Mouse (Mus musculus): ENCODE measurements around the gene Ambra1. TPM values are rescaled to one million over a fixed set of nuclear protein-coding genes. Genes with fewer than 3 reads are reported as not detected.

Gene Ambra1
- polyA plus RNA-seq, 1 experiment from 2014 or later, result 16.8 TPM

DNA sequence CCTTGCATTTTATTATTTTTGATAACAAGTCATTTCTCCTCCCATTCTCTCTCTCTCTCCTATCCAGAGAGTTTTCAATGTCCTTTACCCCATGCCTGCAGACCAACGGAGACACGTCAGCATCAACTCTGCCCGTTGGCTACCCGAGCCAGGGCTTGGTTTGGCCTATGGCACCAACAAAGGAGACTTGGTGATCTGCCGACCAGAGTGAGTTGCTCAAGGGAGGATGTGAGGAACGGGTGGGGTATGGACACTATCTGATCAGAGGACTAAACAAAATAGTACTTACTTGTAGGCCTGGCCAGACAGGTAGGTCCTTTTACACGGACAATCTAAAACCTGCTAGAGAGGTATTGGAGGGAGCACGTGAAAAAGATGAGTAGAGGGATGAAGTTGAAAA lies 170.5 kb downstream of the Ambra1 start:
- 89% methylated on average over 8 of the region's 8 CpGs for WGBS
- DNase-seq (ENCODE audit: low spot score), result no peak
- no peaks in the 10 kb centered on the region for H3K36me3 ChIP-seq (replicated peaks; ENCODE audit: control insufficient read depth, insufficient read depth, low read depth, low read length)

DNA sequence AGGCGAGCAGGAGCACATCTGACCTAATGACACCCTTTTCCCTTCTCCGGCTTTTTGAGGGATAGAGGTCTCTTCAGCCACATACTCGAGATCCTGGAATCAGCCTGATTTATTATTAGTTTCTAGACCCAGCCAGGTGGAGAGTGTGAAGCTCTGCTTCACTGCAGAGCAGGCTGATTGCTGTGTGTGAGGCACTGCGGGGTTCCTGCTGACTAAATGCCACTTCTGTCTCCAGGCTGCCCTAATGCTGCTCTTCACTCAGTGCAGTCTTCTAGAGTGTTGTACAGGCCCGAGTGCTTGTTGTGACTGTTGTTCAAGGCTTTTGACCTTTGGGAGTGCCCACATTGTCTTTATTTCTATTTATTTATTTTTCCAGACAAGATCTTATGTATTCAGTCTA lies 172.4 kb downstream of the Ambra1 start:
- Histone ChIP-seq H3K9ac (replicated peaks; ENCODE audit: low read length) (no peak overlapping the region), H3K27me3 (ENCODE audit: control insufficient read depth, insufficient read depth, low read length) (no peaks in the 10 kb centered on the region), H3K4me2 (ENCODE audit: low read depth, low read length) (no peak overlapping the region), H3K27ac (replicated peaks; ENCODE audit: low read depth, low read length) (no peak overlapping the region), H3K36me3 (replicated peaks; ENCODE audit: control insufficient read depth, insufficient read depth, low read depth, low read length) (no peaks in the 10 kb centered on the region), H3K9me3 (replicated peaks; ENCODE audit: control insufficient read depth, low read length) (no peaks in the 10 kb centered on the region), H3K4me1 (ENCODE audit: control insufficient read depth, insufficient read depth, low read length) (no peaks in the 10 kb centered on the region), H3K4me3 (ENCODE audit: low read depth, low read length) (no peak overlapping the region)
- ATAC-seq (replicated peaks; ENCODE audit: insufficient number of reproducible peaks, low FRiP score, low TSS enrichment, low read depth), result no peak
- WGBS, result 75% methylated on average over 5 of the region's 5 CpGs
- no peak for DNase-seq (ENCODE audit: low spot score)

More for the DNA sequence above, 170.5 kb downstream of the Ambra1 start:
- H3K9me3 ChIP-seq (replicated peaks; ENCODE audit: control insufficient read depth, low read length), result no peaks in the 10 kb centered on the region
- H3K4me2 ChIP-seq (ENCODE audit: low read depth, low read length), result no peak overlapping the region
- H3K9ac ChIP-seq (replicated peaks; ENCODE audit: low read length), result no peak overlapping the region
- no peak for ATAC-seq (replicated peaks; ENCODE audit: insufficient number of reproducible peaks, low FRiP score, low TSS enrichment, low read depth)
- no peaks in the 10 kb centered on the region for H3K4me1 ChIP-seq (ENCODE audit: control insufficient read depth, insufficient read depth, low read length)
- H3K27ac ChIP-seq (replicated peaks; ENCODE audit: low read depth, low read length), result no peak overlapping the region
- H3K4me3 ChIP-seq (ENCODE audit: low read depth, low read length), result no peak overlapping the region
- H3K27me3 ChIP-seq (ENCODE audit: control insufficient read depth, insufficient read depth, low read length), result no peaks in the 10 kb centered on the region

DNA sequence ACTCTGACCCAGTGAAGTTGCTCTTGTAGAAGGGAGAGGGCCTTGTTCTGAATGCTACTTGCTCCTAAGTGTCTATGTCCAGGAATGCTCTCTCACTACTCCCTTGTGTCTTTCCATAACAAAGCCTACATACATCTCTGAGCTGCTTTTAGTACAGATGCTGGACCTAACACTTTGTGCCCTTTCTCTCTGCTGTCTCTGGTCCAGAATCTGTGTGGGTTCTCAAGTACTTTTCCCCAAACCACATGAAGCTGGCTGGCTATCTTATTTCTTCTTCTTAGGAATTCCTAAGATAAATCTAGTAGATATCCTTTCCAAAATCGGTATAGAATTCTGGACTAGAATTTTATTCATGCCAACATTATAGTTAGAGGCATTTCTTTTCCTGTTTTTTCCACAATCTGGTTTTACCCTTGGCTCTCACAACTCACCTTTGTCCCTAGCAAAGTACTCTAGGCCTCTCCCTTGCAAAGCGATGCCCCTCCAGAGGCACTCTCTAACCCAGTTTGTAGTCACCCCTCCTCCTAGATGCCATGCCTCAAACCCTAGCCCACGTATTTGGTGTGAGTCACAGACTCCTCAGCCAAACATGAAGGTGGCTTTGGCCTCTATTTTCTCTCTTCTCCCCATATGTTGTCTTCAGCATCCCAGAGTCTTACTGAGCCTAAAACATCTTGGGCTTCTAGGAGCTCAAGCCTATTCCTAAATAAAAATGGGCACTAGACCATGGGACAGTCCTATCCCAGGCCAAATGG lies 173.4 kb downstream of the Ambra1 start:
- Histone ChIP-seq H3K27me3 (ENCODE audit: control insufficient read depth, insufficient read depth, low read length) (no peaks in the 10 kb centered on the region), H3K36me3 (replicated peaks; ENCODE audit: control insufficient read depth, insufficient read depth, low read depth, low read length) (no peaks in the 10 kb centered on the region), H3K27ac (replicated peaks; ENCODE audit: low read depth, low read length) (no peak overlapping the region), H3K4me3 (ENCODE audit: low read depth, low read length) (no peak overlapping the region), H3K4me2 (ENCODE audit: low read depth, low read length) (no peak overlapping the region), H3K9me3 (replicated peaks; ENCODE audit: control insufficient read depth, low read length) (no peaks in the 10 kb centered on the region), H3K4me1 (ENCODE audit: control insufficient read depth, insufficient read depth, low read length) (no peaks in the 10 kb centered on the region), H3K9ac (replicated peaks; ENCODE audit: low read length) (no peak overlapping the region)
- DNase-seq (ENCODE audit: low spot score) (no peak), ATAC-seq (replicated peaks; ENCODE audit: insufficient number of reproducible peaks, low FRiP score, low TSS enrichment, low read depth) (no peak)
- 92% methylated on average over 3 of the region's 3 CpGs for WGBS

DNA sequence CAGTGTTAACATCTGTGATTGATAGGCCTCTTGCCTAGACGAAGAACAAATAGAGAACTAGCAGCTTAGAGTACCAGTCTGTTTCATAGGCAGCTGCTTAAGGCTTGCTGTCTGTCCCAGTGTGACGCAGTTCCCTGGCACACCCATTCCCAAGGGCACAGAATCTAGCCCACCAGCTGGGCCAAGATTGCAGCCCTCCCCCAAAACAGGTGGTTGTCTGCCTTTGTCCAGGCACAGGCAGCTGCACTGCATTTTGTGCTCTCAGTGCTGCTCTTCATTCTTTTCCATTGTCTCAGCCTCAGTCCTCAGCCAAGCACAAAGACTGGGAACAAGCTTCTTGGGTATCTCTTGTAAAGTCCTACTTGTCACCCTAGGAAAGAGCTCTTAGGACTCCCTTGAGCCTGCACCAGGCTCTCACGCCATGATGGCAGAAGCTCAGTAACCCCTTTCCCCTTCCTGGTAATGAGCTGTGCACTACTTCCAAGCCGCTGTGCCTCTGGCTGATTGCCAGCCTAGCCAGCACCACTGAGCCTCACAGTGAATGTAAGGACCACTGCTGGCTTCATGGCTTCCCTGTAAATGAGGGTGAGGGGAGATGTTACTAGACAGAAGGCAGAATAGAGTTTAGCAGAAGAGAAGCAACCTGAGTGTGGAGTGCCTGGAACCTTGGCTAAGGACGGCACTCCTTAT lies 174.8 kb downstream of the Ambra1 start:
- Histone ChIP-seq H3K4me2 (ENCODE audit: low read depth, low read length) (no peak overlapping the region), H3K9ac (replicated peaks; ENCODE audit: low read length) (no peak overlapping the region), H3K36me3 (replicated peaks; ENCODE audit: control insufficient read depth, insufficient read depth, low read depth, low read length) (no peaks in the 10 kb centered on the region), H3K27me3 (ENCODE audit: control insufficient read depth, insufficient read depth, low read length) (no peaks in the 10 kb centered on the region), H3K4me1 (ENCODE audit: control insufficient read depth, insufficient read depth, low read length) (no peaks in the 10 kb centered on the region), H3K27ac (replicated peaks; ENCODE audit: low read depth, low read length) (no peak overlapping the region), H3K9me3 (replicated peaks; ENCODE audit: control insufficient read depth, low read length) (no peaks in the 10 kb centered on the region), H3K4me3 (ENCODE audit: low read depth, low read length) (no peak overlapping the region)
- WGBS, result 76% methylated on average over 5 of the region's 5 CpGs
- DNase-seq (ENCODE audit: low spot score) (no peak), ATAC-seq (replicated peaks; ENCODE audit: insufficient number of reproducible peaks, low FRiP score, low TSS enrichment, low read depth) (no peak)

DNA sequence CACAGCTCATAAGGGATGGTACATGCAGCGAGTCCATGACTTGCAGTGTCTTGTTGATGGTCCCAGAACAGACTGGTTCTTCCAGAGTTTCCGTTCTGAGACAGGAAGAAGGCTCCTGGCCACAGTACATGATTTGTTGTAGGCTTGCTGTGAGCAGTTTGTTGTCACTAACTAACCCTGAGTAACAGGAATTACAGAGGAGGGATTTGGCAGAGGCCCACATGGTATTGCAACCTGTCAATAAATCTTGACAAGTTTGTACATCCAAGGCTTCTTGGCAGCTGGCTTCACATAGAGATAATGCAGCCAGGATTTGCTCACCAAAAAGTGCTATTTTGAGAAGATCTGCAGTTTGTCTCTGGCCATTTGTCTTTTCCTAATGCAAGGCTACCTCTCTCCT lies 176.2 kb downstream of the Ambra1 start:
- Histone ChIP-seq H3K27me3 (ENCODE audit: control insufficient read depth, insufficient read depth, low read length) (no peaks in the 10 kb centered on the region), H3K9me3 (replicated peaks; ENCODE audit: control insufficient read depth, low read length) (no peaks in the 10 kb centered on the region), H3K4me3 (ENCODE audit: low read depth, low read length) (no peak overlapping the region), H3K4me2 (ENCODE audit: low read depth, low read length) (no peak overlapping the region), H3K9ac (replicated peaks; ENCODE audit: low read length) (no peak overlapping the region), H3K27ac (replicated peaks; ENCODE audit: low read depth, low read length) (no peak overlapping the region), H3K4me1 (ENCODE audit: control insufficient read depth, insufficient read depth, low read length) (no peaks in the 10 kb centered on the region), H3K36me3 (replicated peaks; ENCODE audit: control insufficient read depth, insufficient read depth, low read depth, low read length) (no peaks in the 10 kb centered on the region)
- DNase-seq (ENCODE audit: low spot score) (no peak), ATAC-seq (replicated peaks; ENCODE audit: insufficient number of reproducible peaks, low FRiP score, low TSS enrichment, low read depth) (no peak)
- WGBS, result 95% methylated on average over 2 of the region's 2 CpGs

DNA sequence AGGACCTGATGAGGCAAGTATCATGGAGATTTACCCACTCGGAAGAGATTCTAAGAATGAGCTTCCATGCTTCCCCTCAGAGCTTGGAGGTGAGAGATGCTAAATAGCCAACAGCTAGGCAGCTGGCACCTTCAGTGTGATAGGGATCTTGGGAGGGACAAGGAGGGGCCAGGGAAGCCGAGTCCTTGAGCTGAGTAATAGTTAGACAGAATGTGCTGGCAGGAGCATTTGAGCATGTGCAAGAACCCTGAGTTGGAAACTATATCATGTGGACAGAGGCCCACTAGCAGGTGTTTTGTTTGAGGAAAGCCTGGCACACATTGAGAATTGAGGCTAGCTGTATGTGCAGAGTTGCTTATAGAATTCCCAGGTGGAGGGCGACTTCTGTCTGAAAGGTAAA lies 182.7 kb downstream of the Ambra1 start:
- no peak for DNase-seq (ENCODE audit: low spot score)
- 84% methylated on average over 3 of the region's 3 CpGs for WGBS
- no peaks in the 10 kb centered on the region; the same call in none of the 2 replicates for H3K36me3 ChIP-seq (replicated peaks; ENCODE audit: control insufficient read depth, insufficient read depth, low read depth, low read length)

DNA sequence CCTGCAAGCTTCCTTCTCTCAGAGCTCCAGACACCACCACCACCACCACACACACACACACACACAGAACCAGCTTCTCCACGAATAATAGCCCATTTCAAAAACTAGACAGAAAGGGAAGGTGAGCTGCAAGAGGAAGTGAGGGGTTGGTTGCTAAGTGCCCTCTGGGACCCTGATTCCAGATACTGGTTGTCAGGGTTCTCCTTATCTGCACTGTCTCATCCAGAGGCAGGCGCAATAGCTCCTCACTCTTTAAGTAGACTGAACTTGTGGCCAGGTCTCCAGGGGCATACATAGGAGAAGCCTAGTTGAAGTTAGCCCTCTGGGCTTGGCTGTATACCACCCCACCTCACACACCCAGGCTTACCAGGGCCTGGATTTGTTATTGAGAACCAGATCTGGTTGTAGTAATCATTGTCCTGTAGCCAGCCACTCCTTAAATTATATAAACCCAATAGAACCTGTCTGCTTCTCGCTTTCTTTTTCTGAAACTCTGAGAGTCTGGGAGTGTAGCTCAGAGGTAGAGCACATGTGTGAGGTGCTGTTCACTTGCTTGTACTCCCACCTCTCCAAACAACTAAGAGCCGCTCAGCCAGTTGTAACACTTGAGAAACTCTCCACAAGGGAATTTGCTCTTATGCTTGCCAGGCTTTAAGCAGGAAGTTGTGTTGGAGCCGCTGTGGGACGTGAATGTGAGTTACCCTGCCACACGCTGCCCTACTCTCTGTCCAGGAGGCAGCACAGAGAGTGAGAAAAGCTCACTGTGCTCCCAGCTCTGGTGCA lies 183.6 kb downstream of the Ambra1 start:
- DNase-seq (ENCODE audit: low spot score) (no peak), ATAC-seq (replicated peaks; ENCODE audit: insufficient number of reproducible peaks, low FRiP score, low TSS enrichment, low read depth) (no peak)
- peaks cover 2% of the 10 kb centered on the region for H3K36me3 ChIP-seq (replicated peaks; ENCODE audit: control insufficient read depth, insufficient read depth, low read depth, low read length)
- H3K27me3 ChIP-seq (ENCODE audit: control insufficient read depth, insufficient read depth, low read length), result no peaks in the 10 kb centered on the region
- H3K4me2 ChIP-seq (ENCODE audit: low read depth, low read length), result no peak overlapping the region
- no peaks in the 10 kb centered on the region for H3K4me1 ChIP-seq (ENCODE audit: control insufficient read depth, insufficient read depth, low read length)
- no peak overlapping the region for H3K9ac ChIP-seq (replicated peaks; ENCODE audit: low read length)
- H3K27ac ChIP-seq (replicated peaks; ENCODE audit: low read depth, low read length), result no peak overlapping the region
- 84% methylated on average over 7 of the region's 7 CpGs for WGBS
- no peaks in the 10 kb centered on the region for H3K9me3 ChIP-seq (replicated peaks; ENCODE audit: control insufficient read depth, low read length)
- no peak overlapping the region for H3K4me3 ChIP-seq (ENCODE audit: low read depth, low read length)

More for the DNA sequence above, 182.7 kb downstream of the Ambra1 start:
- ATAC-seq (replicated peaks; ENCODE audit: insufficient number of reproducible peaks, low FRiP score, low TSS enrichment, low read depth), result no peak
- H3K4me1 ChIP-seq (ENCODE audit: control insufficient read depth, insufficient read depth, low read length), result no peaks in the 10 kb centered on the region
- H3K9ac ChIP-seq (replicated peaks; ENCODE audit: low read length), result no peak overlapping the region
- H3K27ac ChIP-seq (replicated peaks; ENCODE audit: low read depth, low read length), result no peak overlapping the region
- no peaks in the 10 kb centered on the region for H3K27me3 ChIP-seq (ENCODE audit: control insufficient read depth, insufficient read depth, low read length)
- H3K9me3 ChIP-seq (replicated peaks; ENCODE audit: control insufficient read depth, low read length), result no peaks in the 10 kb centered on the region
- no peak overlapping the region for H3K4me3 ChIP-seq (ENCODE audit: low read depth, low read length)
- H3K4me2 ChIP-seq (ENCODE audit: low read depth, low read length), result no peak overlapping the region

Data from embryonic facial prominence, embryonic 11.5 days (tissue).